Mouse (Mus musculus) midbrain, embryonic 15.5 days (tissue): ENCODE data around the gene Rnf43. TPM values are rescaled to one million over a fixed set of nuclear protein-coding genes. Genes with fewer than 3 reads are reported as not detected.

Experiments used
- ATAC-seq: fragments of 200-750 bp; cut with Nextera tagmentation; replicated peaks from 2 replicates; pipeline ENCODE4 v1.8.0; 2017; ENCODE audit warnings: moderate TSS enrichment
- H3K27ac ChIP-seq: fragments of 300-500 bp; sonication (generic); 2 replicates; pipeline ENCODE4 v1.5.1; 2015; ENCODE audit warnings: mild to moderate bottlenecking, inconsistent platforms
- H3K27me3 ChIP-seq: fragments of 300-500 bp; sonication (generic); replicated peaks from 2 replicates; pipeline ENCODE4 v1.6.1; 2015; ENCODE audit warnings: inconsistent platforms
- H3K36me3 ChIP-seq: fragments of 300-500 bp; sonication (generic); replicated peaks from 2 replicates; pipeline ENCODE4 v1.6.1; 2015; ENCODE audit warnings: inconsistent platforms
- H3K4me1 ChIP-seq: fragments of 300-500 bp; sonication (generic); 2 replicates; pipeline ENCODE4 v1.6.1; 2015; ENCODE audit warnings: inconsistent platforms
- H3K4me2 ChIP-seq: fragments of 300-500 bp; sonication (generic); 2 replicates; pipeline ENCODE4 v1.6.1; 2015; ENCODE audit warnings: inconsistent platforms, mild to moderate bottlenecking, moderate library complexity
- H3K4me3 ChIP-seq: fragments of 300-500 bp; sonication (generic); 2 replicates; pipeline ENCODE4 v1.5.1; 2015; ENCODE audit warnings: mild to moderate bottlenecking, inconsistent platforms
- H3K9ac ChIP-seq: fragments of 300-500 bp; sonication (generic); 2 replicates; pipeline ENCODE4 v1.6.1; 2015; ENCODE audit warnings: mild to moderate bottlenecking, inconsistent platforms
- H3K9me3 ChIP-seq: fragments of 300-500 bp; sonication (generic); 2 replicates; pipeline ENCODE4 v1.6.1; 2016; ENCODE audit warnings: inconsistent platforms
- whole genome bisulfite sequencing: fragments of 180-500 bp; shearing (Covaris S2); methylation state at CpG from one replicate; pipeline ENCODE4 v1.1.7; 2015; ENCODE audit warnings: mixed read lengths; 5-methylcytosine and 5-hydroxymethylcytosine counted together
- polyA plus RNA-seq: library from polyadenylated mRNA; unstranded; fragments of >200 nt; fragmentation: Nextera tagmentation; extraction: Ambion mirVana; gene quantifications from 2 replicates; pipeline ENCODE4 v1.2.1, GENCODE M21; 2015

Rnf43 gene
- polyA plus RNA-seq, 1 experiment from 2014 or later, result 1.2 TPM

DNA sequence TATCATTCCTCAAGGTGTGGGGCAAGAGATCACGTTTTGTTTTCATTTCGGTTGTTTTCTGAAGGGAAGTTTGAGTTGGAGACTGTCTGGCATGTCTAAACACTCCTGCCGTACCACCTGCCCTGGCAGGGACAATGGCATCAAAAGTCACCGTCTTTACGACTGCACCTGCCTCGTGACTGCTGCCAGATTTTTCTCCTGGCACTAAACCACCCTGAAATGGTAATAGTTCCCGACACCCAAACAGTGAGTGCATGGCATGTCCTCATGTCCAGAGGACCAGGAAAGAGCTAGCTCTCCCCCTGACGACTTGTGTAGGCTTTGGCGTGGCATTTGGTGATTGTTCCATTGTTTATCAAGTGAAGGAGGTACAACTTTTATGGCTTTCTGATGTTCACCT lies 18.3 kb downstream of the Rnf43 start:
- H3K4me2 ChIP-seq, result no peak overlapping the region
- H3K4me1 ChIP-seq, result no peaks in the 10 kb centered on the region
- no peak overlapping the region for H3K27ac ChIP-seq
- 91% methylated on average over 9 of the region's 9 CpGs for WGBS
- H3K27me3 ChIP-seq, result no peaks in the 10 kb centered on the region
- no peaks in the 10 kb centered on the region for H3K9me3 ChIP-seq
- no peaks in the 10 kb centered on the region for H3K36me3 ChIP-seq
- H3K9ac ChIP-seq, result no peak overlapping the region
- ATAC-seq, result no peak
- H3K4me3 ChIP-seq, result no peak overlapping the region

GRCm38 (mm10) chr11:87682096-87682495 lies 19.6 kb downstream of the Rnf43 start:
- WGBS, result 83% methylated on average over 12 of the region's 12 CpGs

DNA sequence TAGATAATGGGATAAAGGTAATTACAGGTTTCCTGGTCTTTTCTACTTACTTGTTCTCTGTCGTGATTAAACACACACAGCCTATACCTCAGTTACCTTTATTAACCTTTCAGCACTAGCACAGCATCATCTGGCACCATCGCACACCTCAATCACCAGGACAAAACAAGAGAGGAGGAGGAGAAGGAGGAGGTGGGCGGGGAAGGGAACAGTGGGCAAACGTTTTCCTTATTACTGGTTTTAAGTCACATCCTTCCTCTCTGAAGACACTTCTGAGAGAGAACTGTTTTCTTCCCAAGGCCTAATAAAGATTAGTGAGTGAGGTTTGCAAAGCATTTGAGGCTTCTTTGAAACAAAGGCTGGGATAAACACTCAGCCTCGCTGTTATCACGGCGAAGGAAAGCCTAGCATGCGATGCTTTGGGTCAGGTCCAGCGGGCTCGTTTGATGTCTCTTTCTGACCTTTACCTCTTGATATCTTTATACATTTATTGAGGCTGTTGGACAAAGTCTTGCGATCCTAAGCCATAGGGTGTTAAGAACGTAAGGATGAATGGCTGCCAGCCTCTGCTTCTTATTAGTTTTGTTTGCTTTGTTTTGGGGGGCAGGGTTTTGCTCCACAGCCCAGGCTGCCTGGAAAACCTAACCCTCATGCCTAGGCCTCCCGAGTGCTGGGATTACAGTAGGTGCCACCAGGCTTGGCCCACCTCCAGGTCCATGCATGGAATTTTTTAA lies 20.5 kb downstream of the Rnf43 start:
- 32% methylated on average over 13 of the region's 13 CpGs for WGBS
- Histone ChIP-seq H3K4me3 (no peak overlapping the region), H3K27ac (no peak overlapping the region), H3K36me3 (no peaks in the 10 kb centered on the region), H3K4me2 (no peak overlapping the region), H3K9ac (no peak overlapping the region), H3K9me3 (no peaks in the 10 kb centered on the region), H3K27me3 (no peaks in the 10 kb centered on the region), H3K4me1 (no peaks in the 10 kb centered on the region; the same call in 1 of the 2 replicates)
- ATAC-seq, result no peak

More at GRCm38 (mm10) chr11:87682096-87682495, 19.6 kb downstream of the Rnf43 start:
- Histone ChIP-seq H3K27ac (no peak overlapping the region), H3K9me3 (no peaks in the 10 kb centered on the region), H3K36me3 (no peaks in the 10 kb centered on the region), H3K9ac (no peak overlapping the region), H3K27me3 (no peaks in the 10 kb centered on the region), H3K4me3 (no peak overlapping the region), H3K4me2 (no peak overlapping the region), H3K4me1 (no peaks in the 10 kb centered on the region; the same call in 1 of the 2 replicates)
- ATAC-seq, result no peak

DNA sequence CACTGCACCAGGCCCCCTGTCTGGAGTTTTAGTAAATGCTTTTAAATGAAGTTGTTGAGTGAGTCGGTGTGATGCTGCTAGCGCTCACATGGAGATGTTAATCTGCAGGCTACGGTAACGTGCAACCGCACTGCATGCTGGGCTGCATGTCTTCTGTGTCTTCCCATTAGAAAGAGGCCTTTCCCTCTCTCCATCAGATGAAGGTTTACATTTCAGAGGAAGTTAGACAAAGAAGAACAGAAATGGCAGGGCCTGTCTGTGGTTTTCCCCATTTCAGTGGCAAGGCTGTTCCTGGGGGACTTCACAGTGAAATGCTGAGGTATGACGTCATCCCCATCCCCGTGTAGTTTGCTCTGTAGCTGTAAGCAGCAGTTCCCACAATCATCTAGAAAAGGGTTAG lies 23.9 kb downstream of the Rnf43 start:
- H3K4me3 ChIP-seq, result no peak overlapping the region
- ATAC-seq, result no peak
- 0 out of 2 replicates have a peak overlapping the region, but pooled peaks have one; percentile 34 for H3K27ac ChIP-seq
- no peak overlapping the region for H3K9ac ChIP-seq
- H3K4me1 ChIP-seq, result peaks cover 9% of the 10 kb centered on the region
- no peaks in the 10 kb centered on the region for H3K9me3 ChIP-seq
- no peaks in the 10 kb centered on the region for H3K27me3 ChIP-seq
- no peaks in the 10 kb centered on the region for H3K36me3 ChIP-seq
- WGBS, result 51% methylated on average over 7 of the region's 7 CpGs
- H3K4me2 ChIP-seq, result no peak overlapping the region

- H3K4me2 ChIP-seq, result no peak overlapping the region
- H3K4me3 ChIP-seq, result no peak overlapping the region
- H3K36me3 ChIP-seq, result no peaks in the 10 kb centered on the region
- no peaks in the 10 kb centered on the region for H3K27me3 ChIP-seq
- ATAC-seq, result no peak
- peaks cover 9% of the 10 kb centered on the region for H3K4me1 ChIP-seq
- 80% methylated on average over 15 of the region's 15 CpGs for WGBS
- H3K9me3 ChIP-seq, result no peaks in the 10 kb centered on the region
- no peak overlapping the region for H3K9ac ChIP-seq
- H3K27ac ChIP-seq, result no peak overlapping the region
Observed at GRCm38 (mm10) chr11:87687246-87688225, 25.0 kb downstream of the Rnf43 start.

DNA sequence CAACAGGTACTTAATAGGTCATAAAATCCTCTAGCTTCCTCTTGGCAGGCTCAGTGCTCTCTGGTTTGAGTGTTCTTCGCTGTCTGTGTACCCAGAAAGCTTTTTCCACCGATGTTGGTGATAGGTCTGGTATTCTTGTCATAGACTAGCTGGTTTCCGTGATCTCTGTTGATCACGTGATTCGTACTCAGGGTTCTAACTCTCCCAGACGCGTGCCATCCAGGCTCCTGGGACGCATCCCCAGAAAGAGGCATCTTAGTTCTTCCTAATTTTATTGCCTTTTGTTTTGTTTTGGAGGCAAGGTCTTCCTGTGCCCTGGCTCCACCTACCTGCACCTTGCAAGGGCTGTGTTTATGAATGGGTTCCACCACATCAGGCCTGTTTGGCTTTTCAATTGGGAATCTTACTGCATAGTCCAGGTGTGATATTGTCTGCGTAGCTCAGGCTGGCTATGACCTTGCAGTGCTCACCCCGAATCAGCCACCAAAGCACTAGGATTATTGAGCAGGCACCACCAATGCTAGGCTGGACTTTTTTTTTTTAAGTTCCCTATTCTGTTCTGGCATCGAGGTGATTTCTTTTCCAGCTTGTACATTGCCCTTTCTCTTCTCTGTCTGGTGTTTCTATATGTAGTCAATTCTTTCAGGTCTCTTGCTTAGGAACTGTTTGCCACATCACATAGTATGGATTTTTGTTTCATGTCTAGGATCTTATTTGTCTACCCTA lies 26.1 kb downstream of the Rnf43 start:
- Histone ChIP-seq H3K4me2 (no peak overlapping the region), H3K9ac (no peak overlapping the region), H3K9me3 (no peaks in the 10 kb centered on the region), H3K4me3 (no peak overlapping the region), H3K4me1 (peaks cover 9% of the 10 kb centered on the region), H3K27ac (peak overlapping the region; percentile 19; the same call in 1 of the 2 replicates), H3K27me3 (no peaks in the 10 kb centered on the region), H3K36me3 (no peaks in the 10 kb centered on the region)
- 93% methylated on average over 11 of the region's 11 CpGs for WGBS
- no peak for ATAC-seq

DNA sequence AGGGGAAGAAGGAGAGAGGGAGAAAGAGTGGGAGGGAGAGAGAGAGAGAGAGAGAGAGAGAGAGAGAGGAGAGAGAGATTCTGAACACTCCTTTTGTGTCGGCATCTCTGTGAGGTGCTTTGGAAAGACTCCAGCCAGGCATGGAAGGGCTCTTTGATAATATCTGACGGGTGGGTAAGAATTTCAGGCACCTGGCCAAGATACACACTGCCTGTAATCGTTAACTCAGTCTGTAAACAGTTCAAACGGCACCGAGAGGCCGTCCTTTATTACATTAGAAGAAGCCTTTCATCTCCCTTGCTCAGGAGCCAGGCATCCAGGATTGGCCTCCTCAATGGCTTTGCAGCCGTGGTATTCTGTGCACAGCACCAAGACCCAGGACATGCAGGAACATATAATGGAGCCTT lies 26.9 kb downstream of the Rnf43 start:
- H3K9ac ChIP-seq, result no peak overlapping the region
- peak; percentile 66 for ATAC-seq
- H3K27ac ChIP-seq, result peak overlapping the region; percentile 19; the same call in 1 of the 2 replicates
- no peak overlapping the region for H3K4me3 ChIP-seq
- H3K4me2 ChIP-seq, result no peak overlapping the region
- no peaks in the 10 kb centered on the region for H3K36me3 ChIP-seq
- H3K27me3 ChIP-seq, result no peaks in the 10 kb centered on the region
- WGBS, result 22% methylated on average over 7 of the region's 7 CpGs
- no peaks in the 10 kb centered on the region for H3K9me3 ChIP-seq
- peaks cover 9% of the 10 kb centered on the region for H3K4me1 ChIP-seq

DNA sequence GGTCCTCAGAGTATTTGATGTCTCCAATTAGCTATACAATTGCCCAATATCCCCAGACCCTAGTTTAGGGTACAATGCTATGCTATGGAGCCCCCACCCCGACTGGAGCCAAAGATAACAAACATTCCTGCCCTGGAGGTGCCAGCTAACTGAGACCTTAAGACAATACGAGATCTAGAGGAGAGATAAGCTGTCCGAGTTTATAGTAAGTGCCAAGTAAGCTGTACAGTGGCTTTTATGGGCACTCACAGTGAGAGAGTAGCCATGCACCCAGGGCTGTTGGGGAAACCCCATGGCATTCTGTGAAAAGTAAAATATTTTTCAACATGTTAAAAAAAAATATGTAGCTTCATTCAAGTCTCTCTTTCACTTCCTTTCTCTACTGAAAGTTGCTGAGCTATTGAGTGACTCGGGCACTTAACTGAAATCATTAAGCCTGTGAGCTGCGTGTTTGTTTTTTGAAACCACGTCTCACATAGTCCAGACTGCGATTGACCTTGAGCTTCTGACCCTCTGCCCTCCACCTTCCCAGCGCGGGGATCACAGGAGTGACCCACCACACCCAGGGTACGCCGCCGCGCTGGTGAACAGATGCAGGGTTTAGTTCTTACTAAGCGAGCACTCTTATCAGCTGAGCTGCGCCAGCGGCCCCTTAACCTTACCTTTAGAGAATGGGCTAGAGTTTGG lies 27.7 kb downstream of the Rnf43 start:
- H3K36me3 ChIP-seq, result no peaks in the 10 kb centered on the region
- no peak for ATAC-seq
- WGBS, result 85% methylated on average over 16 of the region's 16 CpGs
- H3K4me1 ChIP-seq, result peaks cover 9% of the 10 kb centered on the region
- no peak overlapping the region for H3K4me3 ChIP-seq
- H3K27me3 ChIP-seq, result no peaks in the 10 kb centered on the region
- no peak overlapping the region for H3K9ac ChIP-seq
- H3K9me3 ChIP-seq, result no peaks in the 10 kb centered on the region
- H3K27ac ChIP-seq, result 0 out of 2 replicates have a peak overlapping the region, but pooled peaks have one; percentile 19
- H3K4me2 ChIP-seq, result no peak overlapping the region

- Histone ChIP-seq H3K27ac (no peak overlapping the region), H3K4me3 (no peak overlapping the region), H3K4me1 (no peaks in the 10 kb centered on the region), H3K4me2 (no peak overlapping the region), H3K36me3 (no peaks in the 10 kb centered on the region), H3K9ac (no peak overlapping the region), H3K9me3 (no peaks in the 10 kb centered on the region), H3K27me3 (no peaks in the 10 kb centered on the region)
- WGBS, result 88% methylated on average over 14 of the region's 14 CpGs
- no peak for ATAC-seq
Observed at GRCm38 (mm10) chr11:87697131-87697682, 34.7 kb downstream of the Rnf43 start.

GRCm38 (mm10) chr11:87698126-87698525 lies 35.6 kb downstream of the Rnf43 start:
- Histone ChIP-seq H3K9ac (no peak overlapping the region), H3K4me2 (no peak overlapping the region), H3K27ac (no peak overlapping the region), H3K9me3 (no peaks in the 10 kb centered on the region), H3K4me3 (no peak overlapping the region), H3K4me1 (no peaks in the 10 kb centered on the region), H3K27me3 (no peaks in the 10 kb centered on the region), H3K36me3 (no peaks in the 10 kb centered on the region)
- 90% methylated on average over 4 of the region's 4 CpGs for WGBS
- ATAC-seq, result no peak

GRCm38 (mm10) chr11:87701108-87701507 lies 38.6 kb downstream of the Rnf43 start:
- Histone ChIP-seq H3K4me3 (no peak overlapping the region), H3K4me1 (no peaks in the 10 kb centered on the region), H3K9ac (no peak overlapping the region), H3K27me3 (no peaks in the 10 kb centered on the region), H3K27ac (no peak overlapping the region), H3K36me3 (no peaks in the 10 kb centered on the region), H3K9me3 (no peaks in the 10 kb centered on the region), H3K4me2 (no peak overlapping the region)
- WGBS, result 83% methylated on average over 6 of the region's 6 CpGs
- no peak for ATAC-seq
